Mouse (Mus musculus): ENCODE measurements around the gene Orm3. TPM values are rescaled to one million over a fixed set of nuclear protein-coding genes. Genes with fewer than 3 reads are reported as not detected.

The Orm3 gene
- total and polyA plus RNA-seq, 3 experiments: 0.30 TPM; not detected in 2

DNA sequence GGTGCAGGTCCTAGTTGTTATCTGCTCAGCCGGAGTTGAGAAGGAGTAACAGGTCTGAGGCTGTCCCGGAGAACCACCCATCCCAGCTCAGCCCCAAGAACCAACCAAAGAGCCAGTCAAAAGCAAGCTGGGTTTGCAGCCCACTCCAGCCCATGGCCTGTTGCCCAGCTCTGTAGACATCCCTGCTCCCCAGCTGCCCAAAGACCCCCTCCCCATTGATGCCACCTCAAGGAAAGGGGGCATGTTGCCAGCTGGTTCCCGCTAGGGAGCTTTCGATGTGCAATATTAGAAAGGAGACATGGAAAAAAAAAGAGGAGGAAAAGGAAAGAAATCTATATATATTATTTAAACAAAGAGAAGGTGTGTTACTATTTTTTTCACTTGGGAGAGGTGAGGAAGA is 22.6 kb upstream of the Orm3 start:
- Histone ChIP-seq H3K36me3 (replicated peaks in 1 of 2; ENCODE audit: control insufficient read depth in 1 of 2, insufficient read depth in 1 of 2, low read length in 1 of 2) (no peaks in the 10 kb centered on the region), H3K27me3 (replicated peaks) (peaks cover 54% of the 10 kb centered on the region), H3K4me1 (ENCODE audit: control insufficient read depth in 1 of 2, insufficient read depth in 2 of 2) (no peaks in the 10 kb centered on the region), H3K79me2 (replicated peaks; ENCODE audit: control insufficient read depth, extremely low read depth, insufficient read depth, poor library complexity, severe bottlenecking) (no peaks in the 10 kb centered on the region), H3K27ac (ENCODE audit: insufficient read depth, low read depth) (no peak overlapping the region), H3K4me3 (replicated peaks in 1 of 3; ENCODE audit: low read depth in 2 of 3, low read length in 2 of 3, poor library complexity in 1 of 3) (no peak overlapping the region), H3K9me3 (replicated peaks; ENCODE audit: low read length) (no peaks in the 10 kb centered on the region), H3K4me2 (ENCODE audit: insufficient read depth, low read depth, poor library complexity, severe bottlenecking) (no peak overlapping the region), H3K9ac (ENCODE audit: insufficient read depth, low read depth) (no peak overlapping the region)
- TF ChIP-seq NELFE (IDR thresholded peaks at IDR 0.05; ENCODE audit: low read depth, low read length): no peak
- no peak for TF ChIP-seq ZMIZ1 (IDR thresholded peaks at IDR 0.05; ENCODE audit: low read depth, low read length)
- TF ChIP-seq PAX5 (IDR thresholded peaks at IDR 0.05; ENCODE audit: low read length): no peak
- TF ChIP-seq MXI1 (IDR thresholded peaks at IDR 0.05; ENCODE audit: low read depth, low read length): no peak
- no peak for TF ChIP-seq IRF4 (IDR thresholded peaks at IDR 0.05; ENCODE audit: low read depth, low read length)
- no peak for TF ChIP-seq CHD2 (IDR thresholded peaks at IDR 0.05; ENCODE audit: low read length)
- no peak for TF ChIP-seq BHLHE40 (IDR thresholded peaks at IDR 0.05; ENCODE audit: low read depth, low read length)
- no peak for TF ChIP-seq ZKSCAN1 (IDR thresholded peaks at IDR 0.05; ENCODE audit: borderline replicate concordance, low read depth, low read length)
- no peak for TF ChIP-seq TCF12 (IDR thresholded peaks at IDR 0.05; ENCODE audit: low read depth, low read length)
- TF ChIP-seq EP300 (IDR thresholded peaks at IDR 0.05; ENCODE audit: low read length): no peak
- TF ChIP-seq E2F4 (IDR thresholded peaks at IDR 0.05; ENCODE audit: insufficient replicate concordance, low read depth, low read length): no peak
- no peak for TF ChIP-seq ELF1 (IDR thresholded peaks at IDR 0.05; ENCODE audit: low read depth, low read length)
- no peak for TF ChIP-seq MEF2A (IDR thresholded peaks at IDR 0.05; ENCODE audit: borderline replicate concordance, low read depth, low read length)
- no peak for TF ChIP-seq MAFK (IDR thresholded peaks at IDR 0.05; ENCODE audit: insufficient replicate concordance, low read length)
- DNase-seq (ENCODE audit: extremely low read depth): no peak
- dilution Hi-C loops (cut with MboI; ENCODE audit: extremely low pct_ligation_motif_present, extremely low pct_unique_long_range_greater_than_20kb, low sequenced_read_pairs): no loop called here
- in situ Hi-C loops (cut with MboI; ENCODE audit: low pct_ligation_motif_present, low pct_unique_long_range_greater_than_20kb, low sequenced_read_pairs): no loop called here

DNA sequence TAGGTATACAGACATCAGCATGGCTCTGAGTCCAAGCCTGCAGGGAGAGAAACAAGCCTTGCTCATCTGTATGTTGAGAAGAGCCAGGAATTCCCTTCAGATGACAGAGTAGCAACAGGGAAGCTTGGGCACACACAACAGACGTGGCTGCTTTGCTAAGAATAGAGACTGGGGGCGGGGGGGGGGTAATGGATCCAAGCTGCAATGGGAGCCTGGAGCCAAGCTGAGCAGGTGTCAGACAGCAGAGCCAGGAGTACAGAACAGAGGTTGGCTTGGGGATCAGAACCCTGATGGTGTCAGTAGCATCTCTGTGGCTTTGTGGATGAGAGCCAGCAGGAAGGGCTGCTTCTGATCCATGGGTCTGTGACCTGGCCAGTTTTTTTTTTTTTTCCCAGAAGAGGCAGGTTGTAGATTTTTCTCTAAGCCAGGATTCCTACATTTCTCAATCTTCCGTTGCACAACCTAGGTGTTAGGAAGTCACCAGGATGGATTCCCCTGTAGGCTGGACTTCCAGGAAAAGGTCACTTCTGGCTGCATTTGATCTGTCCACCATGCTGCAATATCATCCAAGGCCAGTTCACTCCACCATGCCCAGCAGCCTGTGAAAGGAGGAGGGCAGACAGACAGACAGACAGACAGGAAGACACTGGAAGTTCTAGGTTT is 17.4 kb upstream of the Orm3 start:
- DNase-seq (ENCODE audit: extremely low read depth): no peak
- H3K27me3 ChIP-seq (replicated peaks): peaks cover 16% of the 10 kb centered on the region
- H3K4me3 ChIP-seq (replicated peaks in 1 of 3; ENCODE audit: low read depth in 2 of 3, low read length in 2 of 3, poor library complexity in 1 of 3): no peak overlapping the region
- peaks cover 9 to 21% of the 10 kb centered on the region in 2 experiments for H3K4me1 ChIP-seq (ENCODE audit: control insufficient read depth in 1 of 2, insufficient read depth in 2 of 2)
- H3K9ac ChIP-seq (ENCODE audit: insufficient read depth, low read depth): no peak overlapping the region
- dilution Hi-C loops (cut with MboI; ENCODE audit: extremely low pct_ligation_motif_present, extremely low pct_unique_long_range_greater_than_20kb, low sequenced_read_pairs) (no loop called here), in situ Hi-C loops (cut with MboI; ENCODE audit: low pct_ligation_motif_present, low pct_unique_long_range_greater_than_20kb, low sequenced_read_pairs) (no loop called here)
- no peaks in the 10 kb centered on the region for H3K79me2 ChIP-seq (replicated peaks; ENCODE audit: control insufficient read depth, extremely low read depth, insufficient read depth, poor library complexity, severe bottlenecking)
- no peaks in the 10 kb centered on the region for H3K9me3 ChIP-seq (replicated peaks; ENCODE audit: low read length)
- H3K4me2 ChIP-seq (ENCODE audit: insufficient read depth, low read depth, poor library complexity, severe bottlenecking): no peak overlapping the region
- H3K27ac ChIP-seq (ENCODE audit: insufficient read depth, low read depth): no peak overlapping the region
- TF ChIP-seq USF2 (conservative IDR thresholded peaks at IDR 0.05; ENCODE audit: low read depth, low read length): no peak
- TF ChIP-seq KAT2A (IDR thresholded peaks at IDR 0.05; ENCODE audit: insufficient replicate concordance, low read length): no peak
- no peak for TF ChIP-seq NRF1 (IDR thresholded peaks at IDR 0.05; ENCODE audit: low read depth, low read length)
- no peak for TF ChIP-seq POLR2A (IDR thresholded peaks at IDR 0.05; ENCODE audit: low read depth, low read length)
- no peak for TF ChIP-seq SMC3 (IDR thresholded peaks at IDR 0.05; ENCODE audit: low read depth, low read length)
- no peak for TF ChIP-seq USF1 (IDR thresholded peaks at IDR 0.05; ENCODE audit: low read depth, low read length)
- TF ChIP-seq POLR2AphosphoS2 (IDR thresholded peaks at IDR 0.05; ENCODE audit: low read depth, low read length): no peak
- TF ChIP-seq ETS1 (conservative IDR thresholded peaks at IDR 0.05; ENCODE audit: low read depth, low read length): no peak
- TF ChIP-seq HCFC1 (IDR thresholded peaks at IDR 0.05; ENCODE audit: low read depth, low read length): no peak
- TF ChIP-seq MAZ (IDR thresholded peaks at IDR 0.05; ENCODE audit: low read depth, low read length): no peak
- no peak for TF ChIP-seq UBTF (IDR thresholded peaks at IDR 0.05; ENCODE audit: low read depth, low read length)
- TF ChIP-seq NELFE (IDR thresholded peaks at IDR 0.05; ENCODE audit: low read depth, low read length): no peak
- no peak for TF ChIP-seq GABPA (IDR thresholded peaks at IDR 0.05; ENCODE audit: insufficient replicate concordance, low read depth, low read length)
- TF ChIP-seq IRF4 (IDR thresholded peaks at IDR 0.05; ENCODE audit: low read depth, low read length): no peak
- H3K36me3 ChIP-seq (replicated peaks in 1 of 2; ENCODE audit: control insufficient read depth in 1 of 2, insufficient read depth in 1 of 2, low read length in 1 of 2): no peaks in the 10 kb centered on the region

All from CH12.LX (cell line).